Mouse (Mus musculus): Measurements from ENCODE around the gene Sec22a.

Gene Sec22a

GRCm38 (mm10) chr16:35309634-35310033 lies 54.1 kb downstream of the Sec22a start:
- no peak for DNase-seq

GRCm38 (mm10) chr16:35308486-35309143 lies 55.1 kb downstream of the Sec22a start:
- DNase-seq, result no peak

GRCm38 (mm10) chr16:35308016-35308415 lies 55.7 kb downstream of the Sec22a start:
- DNase-seq, result no peak

- no peak for DNase-seq
Measured at GRCm38 (mm10) chr16:35307331-35307730, 56.4 kb downstream of the Sec22a start.

- DNase-seq, result no peak
Measured at GRCm38 (mm10) chr16:35306631-35307030, 57.1 kb downstream of the Sec22a start.

GRCm38 (mm10) chr16:35305226-35305625 lies 58.5 kb downstream of the Sec22a start:
- no peak for DNase-seq

GRCm38 (mm10) chr16:35304416-35304815 lies 59.3 kb downstream of the Sec22a start:
- no peak for DNase-seq

GRCm38 (mm10) chr16:35303721-35304120 lies 60.0 kb downstream of the Sec22a start:
- DNase-seq, result no peak

- peak; percentile 69 for DNase-seq
Measured at GRCm38 (mm10) chr16:35302441-35303280, 61.1 kb downstream of the Sec22a start.

GRCm38 (mm10) chr16:35300156-35300555 lies 63.6 kb downstream of the Sec22a start:
- no peak for DNase-seq

GRCm38 (mm10) chr16:35297786-35298185 lies 65.9 kb downstream of the Sec22a start:
- DNase-seq, result no peak

GRCm38 (mm10) chr16:35287244-35287643 lies 76.5 kb downstream of the Sec22a start:
- DNase-seq, result no peak

GRCm38 (mm10) chr16:35285821-35286220 lies 77.9 kb downstream of the Sec22a start:
- DNase-seq, result no peak

- no peak for DNase-seq
Measured at GRCm38 (mm10) chr16:35282456-35282855, 81.3 kb downstream of the Sec22a start.

GRCm38 (mm10) chr16:35278166-35278565 lies 85.6 kb downstream of the Sec22a start:
- DNase-seq, result no peak

GRCm38 (mm10) chr16:35272417-35272816 lies 91.3 kb downstream of the Sec22a start:
- DNase-seq, result no peak

- DNase-seq, result peak; percentile 17
Measured at GRCm38 (mm10) chr16:35271572-35271971, 92.1 kb downstream of the Sec22a start.

GRCm38 (mm10) chr16:35270945-35271344 lies 92.8 kb downstream of the Sec22a start:
- no peak for DNase-seq

- DNase-seq, result peak; percentile 92
Measured at GRCm38 (mm10) chr16:35270353-35270934, 93.3 kb downstream of the Sec22a start.
